Mouse (Mus musculus) lung, postnatal 0 days (tissue): ENCODE results near the gene Fn1.

Experiments
- CTCF ChIP-seq: IDR thresholded peaks from 2 replicates; pipeline ENCODE4 v1.5.1; 2016; ENCODE audit warnings: antibody characterized with exemption, mild to moderate bottlenecking
- EP300 ChIP-seq: IDR thresholded peaks from 2 replicates; pipeline ENCODE4 v1.6.1; 2016; ENCODE audit warnings: antibody characterized with exemption, mild to moderate bottlenecking, control low read depth

- TF ChIP-seq CTCF, result no peak
- TF ChIP-seq EP300, result no peak
Observed at GRCm38 (mm10) chr1:71540437-71540836, 112.6 kb downstream of the Fn1 start.
